Mouse (Mus musculus) embryonic facial prominence, embryonic 15.5 days (tissue): Measurements from ENCODE around the gene Gal3st4. TPM values are rescaled to one million over a fixed set of nuclear protein-coding genes. Genes with fewer than 3 reads are reported as not detected.

Source experiments
- ATAC-seq: fragments of 200-750 bp; cut with Nextera tagmentation; 2 replicates; pipeline ENCODE4 v1.8.0; 2017; ENCODE audit warnings: low read depth, moderate TSS enrichment; ENCODE audit not compliant: insufficient number of reproducible peaks, low FRiP score, low TSS enrichment
- H3K27ac ChIP-seq: fragments of 300-500 bp; sonication (generic); replicated peaks from 2 replicates; pipeline ENCODE4 v1.5.1; 2015; ENCODE audit warnings: mild to moderate bottlenecking, inconsistent platforms
- H3K27me3 ChIP-seq: fragments of 300-500 bp; sonication (generic); 2 replicates; pipeline ENCODE4 v1.6.1; 2015; ENCODE audit warnings: inconsistent platforms
- H3K36me3 ChIP-seq: fragments of 300-500 bp; sonication (generic); 2 replicates; pipeline ENCODE4 v1.6.1; 2015; ENCODE audit warnings: mild to moderate bottlenecking, inconsistent platforms
- H3K4me1 ChIP-seq: fragments of 300-500 bp; sonication (generic); 2 replicates; pipeline ENCODE4 v1.6.1; 2015; ENCODE audit warnings: inconsistent platforms
- H3K4me2 ChIP-seq: fragments of 300-500 bp; sonication (generic); replicated peaks from 2 replicates; pipeline ENCODE4 v1.6.1; 2015; ENCODE audit warnings: mild to moderate bottlenecking, inconsistent platforms
- H3K4me3 ChIP-seq: fragments of 300-500 bp; sonication (generic); replicated peaks from 2 replicates; pipeline ENCODE4 v1.5.1; 2015; ENCODE audit warnings: mild to moderate bottlenecking, inconsistent platforms
- H3K9ac ChIP-seq: fragments of 300-500 bp; sonication (generic); 2 replicates; pipeline ENCODE4 v1.6.1; 2015; ENCODE audit warnings: inconsistent platforms
- H3K9me3 ChIP-seq: fragments of 300-500 bp; sonication (generic); replicated peaks from 2 replicates; pipeline ENCODE4 v1.6.1; 2016; ENCODE audit warnings: inconsistent platforms
- WGBS: fragments of 180-500 bp; shearing (Covaris S2); methylation state at CpG from one replicate; pipeline ENCODE4 v1.1.7; 2015; 5-methylcytosine and 5-hydroxymethylcytosine counted together
- polyA plus RNA-seq: library from polyadenylated mRNA; unstranded; fragments of >200 nt; fragmentation: Nextera tagmentation; extraction: Ambion mirVana; gene quantifications from 2 replicates; pipeline ENCODE4 v1.2.1, GENCODE M21; 2015

The Gal3st4 gene
- polyA plus RNA-seq, 1 experiment from 2014 or later = 3.1 TPM

GRCm38 (mm10) chr5:138277994-138278393 lies 5.4 kb upstream of the Gal3st4 start:
- Histone ChIP-seq H3K9me3 (no peaks in the 10 kb centered on the region), H3K27ac (no peak overlapping the region), H3K4me1 (peaks cover 41% of the 10 kb centered on the region), H3K36me3 (peaks cover 3% of the 10 kb centered on the region; the same call in 1 of the 2 replicates), H3K4me2 (no peak overlapping the region), H3K27me3 (0 out of 2 replicates have a peak, but pooled peaks cover 5% of the 10 kb centered on the region), H3K4me3 (no peak overlapping the region), H3K9ac (no peak overlapping the region)
- no peak for ATAC-seq
- WGBS = 85% methylated on average over 7 of the region's 7 CpGs

DNA sequence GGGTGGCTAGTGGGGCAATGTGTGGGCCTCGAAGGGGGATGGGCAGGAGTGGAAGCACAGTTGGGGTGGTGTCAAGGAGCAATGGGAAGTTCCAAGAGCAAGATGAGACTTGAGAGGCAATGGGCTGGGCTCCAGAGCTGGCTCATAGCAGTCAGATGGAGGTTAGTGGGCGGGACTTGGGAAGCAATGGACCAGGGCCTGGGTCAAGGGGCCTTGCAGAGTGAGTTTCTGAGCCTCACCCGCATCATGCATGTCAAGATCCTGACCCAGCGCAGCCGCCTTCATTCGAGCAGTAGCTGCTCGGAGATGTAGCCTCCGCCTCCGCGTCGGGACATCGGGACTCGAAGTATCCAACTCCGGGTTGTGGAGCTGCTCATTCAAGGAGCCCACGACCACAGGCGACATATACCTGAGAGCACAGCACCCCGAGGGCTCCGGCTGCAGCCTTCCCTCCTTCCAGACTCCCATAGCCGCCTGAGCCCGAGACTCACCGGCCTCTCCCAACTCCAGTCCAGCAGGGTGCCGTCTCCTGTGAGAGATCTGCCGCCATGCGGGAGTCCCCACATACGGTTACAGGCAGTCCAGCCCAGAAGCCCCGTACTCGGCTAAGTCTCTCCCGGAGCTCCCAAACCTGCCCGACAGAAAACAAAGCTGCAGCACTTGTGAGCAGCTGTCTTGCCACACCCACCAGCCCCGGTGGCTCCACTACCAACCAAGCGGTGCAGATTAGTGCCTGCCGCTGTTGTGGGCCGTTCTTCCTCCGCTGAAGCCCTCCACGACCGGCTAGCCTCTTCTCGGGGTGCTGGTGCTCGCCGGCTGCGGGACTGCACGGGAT lies 2.8 kb upstream of the Gal3st4 start:
- 20% methylated on average over 41 of the region's 41 CpGs for WGBS
- Histone ChIP-seq H3K36me3 (peaks cover 3% of the 10 kb centered on the region; the same call in 1 of the 2 replicates), H3K4me1 (peaks cover 54% of the 10 kb centered on the region), H3K9me3 (no peaks in the 10 kb centered on the region), H3K27ac (no peak overlapping the region; the same call in 1 of the 2 replicates), H3K27me3 (peaks cover 6% of the 10 kb centered on the region; the same call in 1 of the 2 replicates), H3K4me2 (peak overlapping the region; percentile 40), H3K9ac (peak overlapping the region; percentile 33; the same call in 1 of the 2 replicates), H3K4me3 (peak overlapping the region; percentile 20)
- ATAC-seq = no peak

DNA sequence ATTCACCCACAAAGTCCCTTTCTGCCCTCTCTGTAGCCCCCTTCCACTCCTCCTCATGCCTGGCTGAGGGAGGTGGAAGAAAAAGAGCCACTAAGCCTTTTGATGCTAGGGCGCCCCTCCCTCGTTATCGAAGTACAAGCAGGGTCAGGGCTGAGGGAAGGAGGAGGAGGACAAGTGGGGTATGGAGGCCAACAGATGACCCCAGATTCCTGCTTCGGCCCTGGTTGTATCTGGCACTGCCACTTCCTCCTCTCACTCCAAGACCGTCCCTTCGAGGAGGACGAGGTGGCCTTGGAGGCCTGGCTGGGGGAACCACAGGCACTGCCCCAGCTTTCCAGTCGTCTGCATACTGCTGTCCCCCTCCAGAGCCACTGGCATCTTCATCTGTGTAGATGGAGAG lies 1.5 kb upstream of the Gal3st4 start:
- 74% methylated on average over 8 of the region's 8 CpGs for WGBS
- Histone ChIP-seq H3K4me2 (no peak overlapping the region), H3K9ac (no peak overlapping the region), H3K36me3 (peaks cover 3% of the 10 kb centered on the region; the same call in 1 of the 2 replicates), H3K9me3 (no peaks in the 10 kb centered on the region), H3K4me3 (no peak overlapping the region), H3K27ac (no peak overlapping the region), H3K27me3 (peaks cover 6% of the 10 kb centered on the region; the same call in 1 of the 2 replicates), H3K4me1 (peaks cover 49% of the 10 kb centered on the region)
- no peak for ATAC-seq

- Histone ChIP-seq H3K4me1 (peaks cover 34% of the 10 kb centered on the region), H3K27ac (no peak overlapping the region), H3K36me3 (peaks cover 3% of the 10 kb centered on the region; the same call in 1 of the 2 replicates), H3K27me3 (peaks cover 6% of the 10 kb centered on the region; the same call in 1 of the 2 replicates), H3K4me3 (no peak overlapping the region), H3K9me3 (no peaks in the 10 kb centered on the region), H3K4me2 (no peak overlapping the region), H3K9ac (no peak overlapping the region)
- ATAC-seq = no peak
- 44% methylated on average over 3 of the region's 3 CpGs for WGBS
Observed at GRCm38 (mm10) chr5:138271232-138271631, 1.4 kb downstream of the Gal3st4 start.

GRCm38 (mm10) chr5:138268980-138269379 lies 3.7 kb downstream of the Gal3st4 start:
- no peak overlapping the region for H3K27ac ChIP-seq
- no peak overlapping the region for H3K9ac ChIP-seq
- no peak for ATAC-seq
- WGBS = 76% methylated on average over 4 of the region's 4 CpGs
- H3K4me1 ChIP-seq = peaks cover 23% of the 10 kb centered on the region
- peaks cover 6% of the 10 kb centered on the region; the same call in 1 of the 2 replicates for H3K27me3 ChIP-seq
- H3K4me3 ChIP-seq = no peak overlapping the region
- no peaks in the 10 kb centered on the region for H3K9me3 ChIP-seq
- H3K36me3 ChIP-seq = peaks cover 13% of the 10 kb centered on the region; the same call in 1 of the 2 replicates
- no peak overlapping the region for H3K4me2 ChIP-seq

DNA sequence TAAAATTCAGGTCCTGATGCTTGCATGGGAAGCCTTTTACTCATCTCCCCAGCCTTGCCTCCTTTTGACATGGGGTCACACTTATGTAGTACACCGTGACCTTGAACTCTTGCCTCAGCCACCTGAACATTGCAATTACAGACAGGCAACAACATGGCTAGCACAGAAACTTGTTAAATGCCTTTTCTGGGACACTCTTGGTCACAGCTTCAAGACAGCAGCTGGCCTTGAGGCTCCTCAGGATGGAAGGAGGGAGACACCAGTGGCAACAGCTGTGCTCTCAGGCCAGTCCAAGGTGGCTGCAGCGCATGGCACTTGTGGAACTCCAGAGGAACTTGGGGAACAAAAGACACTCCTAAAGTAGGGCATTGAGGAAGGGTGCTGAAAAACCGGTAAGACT lies 5.5 kb downstream of the Gal3st4 start:
- no peak for ATAC-seq
- Histone ChIP-seq H3K4me2 (no peak overlapping the region), H3K4me3 (no peak overlapping the region), H3K9me3 (no peaks in the 10 kb centered on the region), H3K9ac (no peak overlapping the region), H3K27ac (no peak overlapping the region), H3K36me3 (peaks cover 15% of the 10 kb centered on the region; the same call in 1 of the 2 replicates), H3K4me1 (peaks cover 28% of the 10 kb centered on the region), H3K27me3 (peaks cover 6% of the 10 kb centered on the region; the same call in 1 of the 2 replicates)
- WGBS = 89% methylated on average over 3 of the region's 3 CpGs

DNA sequence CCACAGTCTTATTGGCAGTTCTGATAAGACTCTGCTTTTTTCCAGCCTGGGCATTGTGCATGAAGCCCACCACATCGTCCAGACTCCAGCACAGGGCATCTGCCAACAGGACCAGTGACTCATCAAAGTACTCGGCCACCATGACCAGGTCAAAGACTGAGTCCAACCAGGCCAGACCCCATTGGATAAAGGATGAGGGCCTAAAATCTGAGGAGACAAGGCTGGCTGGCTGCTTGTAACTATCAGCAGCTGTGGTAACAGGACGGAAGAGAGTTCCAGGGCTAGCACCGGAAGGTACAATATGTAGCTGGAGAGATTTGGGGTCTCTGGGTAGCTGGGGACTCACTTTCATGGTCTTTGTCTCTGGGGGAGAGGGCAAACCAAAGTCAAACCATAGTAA lies 6.9 kb downstream of the Gal3st4 start:
- peaks cover 27% of the 10 kb centered on the region for H3K36me3 ChIP-seq
- no peaks in the 10 kb centered on the region for H3K27me3 ChIP-seq
- no peak overlapping the region for H3K4me2 ChIP-seq
- WGBS = 96% methylated on average over 4 of the region's 4 CpGs
- H3K9me3 ChIP-seq = no peaks in the 10 kb centered on the region
- peaks cover 23% of the 10 kb centered on the region for H3K4me1 ChIP-seq
- H3K9ac ChIP-seq = no peak overlapping the region
- ATAC-seq = no peak
- no peak overlapping the region for H3K27ac ChIP-seq
- H3K4me3 ChIP-seq = no peak overlapping the region

DNA sequence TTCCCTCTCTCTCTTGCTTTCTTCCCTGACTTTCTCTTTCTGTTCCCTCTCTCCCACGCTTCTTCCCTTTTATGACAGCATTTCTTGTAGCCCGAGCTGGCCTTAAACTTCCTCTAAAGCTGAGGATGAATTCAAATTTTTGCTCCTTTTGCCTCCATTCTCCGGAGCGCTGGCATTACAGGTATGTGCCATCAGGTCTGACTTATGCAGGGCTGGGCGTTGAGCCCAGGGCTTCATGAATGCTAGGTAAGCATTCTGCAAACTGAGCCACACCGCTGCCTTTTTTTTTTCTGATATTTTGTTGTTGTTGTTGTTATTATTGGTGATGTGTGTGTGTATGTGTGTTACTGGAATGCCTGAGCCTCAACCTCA lies 8.4 kb downstream of the Gal3st4 start:
- Histone ChIP-seq H3K36me3 (peaks cover 42% of the 10 kb centered on the region), H3K4me1 (peaks cover 23% of the 10 kb centered on the region), H3K27me3 (no peaks in the 10 kb centered on the region), H3K9ac (peak overlapping the region; percentile 89), H3K4me2 (peak overlapping the region; percentile 90), H3K4me3 (peak overlapping the region; percentile 89), H3K27ac (peak overlapping the region; percentile 79), H3K9me3 (no peaks in the 10 kb centered on the region)
- WGBS = 11% methylated on average over 6 of the region's 6 CpGs
- no peak for ATAC-seq

GRCm38 (mm10) chr5:138263260-138264206 lies 9.1 kb downstream of the Gal3st4 start, which contains the start of gene BC037034:
BC037034 (minus strand) TSS chr5:138264033.
- Histone ChIP-seq H3K4me1 (peaks cover 23% of the 10 kb centered on the region), H3K9me3 (no peaks in the 10 kb centered on the region), H3K36me3 (peaks cover 49% of the 10 kb centered on the region), H3K4me3 (peak within 1 kb of the TSS; percentile 89), H3K27me3 (no peaks in the 10 kb centered on the region), H3K4me2 (peak within 1 kb of the TSS; percentile 90), H3K9ac (peak within 1 kb of the TSS; percentile 89), H3K27ac (peak within 1 kb of the TSS; percentile 79)
- WGBS = under 1% methylated on average over 65 of the region's 71 CpGs
- ATAC-seq = peak; percentile 84

DNA sequence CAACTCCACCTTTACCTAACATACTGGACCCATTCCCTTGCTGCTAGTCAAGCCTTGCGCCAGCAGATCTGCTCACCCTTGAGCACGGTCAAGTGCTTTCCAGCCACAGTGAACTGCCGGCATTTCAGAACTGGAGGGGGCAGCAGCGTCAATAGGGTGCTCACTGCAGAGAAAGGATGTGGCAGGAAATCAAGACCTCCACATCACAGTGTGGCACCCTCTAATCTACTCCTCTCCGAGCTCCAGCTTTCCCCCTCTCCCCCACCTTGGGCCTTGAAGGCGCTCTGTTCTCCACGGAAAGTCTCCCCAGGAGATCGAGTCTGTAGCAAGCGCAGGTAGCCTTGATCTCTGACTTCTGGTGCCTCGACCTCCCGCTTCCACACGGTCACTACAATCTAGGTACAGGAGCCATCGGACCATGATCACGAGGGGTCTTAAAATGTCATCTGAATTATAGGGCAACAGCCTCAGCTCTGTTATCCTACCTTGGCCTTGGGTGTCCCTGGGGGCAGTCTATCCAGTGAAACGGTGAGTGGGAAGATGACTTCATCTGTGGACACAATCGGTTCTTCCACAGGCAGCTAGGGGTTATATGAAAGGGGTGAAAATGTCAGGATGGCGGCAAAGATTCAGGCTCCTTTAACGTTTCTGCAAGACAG lies 9.9 kb downstream of the Gal3st4 start:
- Histone ChIP-seq H3K9ac (peak overlapping the region; percentile 89), H3K4me1 (peaks cover 23% of the 10 kb centered on the region), H3K9me3 (no peaks in the 10 kb centered on the region), H3K36me3 (peaks cover 52% of the 10 kb centered on the region), H3K4me2 (peak overlapping the region; percentile 90), H3K27ac (no peak overlapping the region), H3K4me3 (peak overlapping the region; percentile 89), H3K27me3 (no peaks in the 10 kb centered on the region)
- 55% methylated on average over 18 of the region's 18 CpGs for WGBS
- ATAC-seq = no peak
